Mouse (Mus musculus): ENCODE measurements around the gene Soat1. TPM values are rescaled to one million over a fixed set of nuclear protein-coding genes. Genes with fewer than 3 reads are reported as not detected.
A peak's percentile ranks its signal among the peaks of the same experiment; 100 is the strongest.
"Not testable (repeated sequence)": the region's sequence is repeated elsewhere in the genome, so short reads cannot be mapped to it uniquely, and the experiment has no call there.

Gene Soat1
- polyA plus RNA-seq (2012; rRNA removed), result 21.8 and 22.3 TPM in 2 replicates

DNA sequence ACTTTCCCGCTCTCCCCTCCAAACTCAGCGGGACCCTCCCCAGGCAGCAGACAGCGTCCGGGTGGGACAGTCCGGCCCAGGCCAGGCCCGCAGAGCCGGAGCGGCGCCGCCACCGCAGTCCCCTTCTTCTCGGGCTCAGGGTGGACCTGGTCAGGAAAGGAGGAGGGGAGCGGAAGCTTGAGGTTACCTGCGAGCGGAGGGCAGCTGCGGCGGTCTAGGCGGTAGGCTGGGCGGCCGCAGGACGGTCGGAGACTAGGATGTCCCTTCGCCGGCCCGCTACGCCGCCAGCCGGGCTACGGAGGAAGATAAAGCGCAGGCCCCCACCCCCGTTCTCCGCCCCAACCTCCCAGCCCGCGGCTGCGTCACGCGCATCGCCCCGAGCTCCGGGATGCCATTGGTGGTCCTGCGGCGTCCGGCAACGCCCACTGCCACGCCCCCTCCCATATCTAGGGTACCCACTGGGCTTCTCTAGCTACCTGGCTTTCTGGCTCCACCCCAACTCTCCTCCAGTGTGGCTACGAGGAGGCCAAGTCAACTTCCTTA is at the start of gene Soat1:
TSS of gene Soat1 (minus strand) at position 371 of the 543 bp plus-strand sequence.
- under 1% methylated on average over 44 of the region's 46 CpGs for WGBS
- DNase-seq, result peak; percentile 96
- no peak within 1 kb of the TSS for H3K27ac ChIP-seq (ENCODE audit: insufficient read depth, low read depth, low read length)
- no peak for TF ChIP-seq CTCF (conservative IDR thresholded peaks at IDR 0.05; ENCODE audit: insufficient read depth, insufficient read length, low read depth, low read length)
- no peak for TF ChIP-seq POLR2A (IDR thresholded peaks at IDR 0.05; ENCODE audit: low read depth, low read length)
- H3K27me3 ChIP-seq (replicated peaks; ENCODE audit: control insufficient read depth, insufficient read depth, low read length), result no peaks in the 10 kb centered on the region
- peak within 1 kb of the TSS; percentile 91 for H3K4me3 ChIP-seq (ENCODE audit: insufficient read depth, low read depth, low read length)
- 0 out of 2 replicates have a peak, but pooled peaks cover 3% of the 10 kb centered on the region for H3K4me1 ChIP-seq (ENCODE audit: control insufficient read depth, insufficient read depth, low read length)
- no peaks in the 10 kb centered on the region for H3K36me3 ChIP-seq (ENCODE audit: control insufficient read depth, insufficient read depth, low read length)

GRCm38 (mm10) chr1:156523842-156524241 is 49.7 kb upstream of the Soat1 start, which contains the start of gene Gm10031:
Gene Gm10031, plus strand, starts transcription at chr1:156524012.
- H3K4me1 ChIP-seq (ENCODE audit: control insufficient read depth, insufficient read depth, low read length); DNase-seq; H3K36me3 ChIP-seq (ENCODE audit: control insufficient read depth, insufficient read depth, low read length); H3K4me3 ChIP-seq (ENCODE audit: insufficient read depth, low read depth, low read length); H3K27ac ChIP-seq (ENCODE audit: insufficient read depth, low read depth, low read length); H3K27me3 ChIP-seq (replicated peaks; ENCODE audit: control insufficient read depth, insufficient read depth, low read length): not testable (repeated sequence)
- WGBS, result 94% methylated on average over 22 of the region's 22 CpGs

DNA sequence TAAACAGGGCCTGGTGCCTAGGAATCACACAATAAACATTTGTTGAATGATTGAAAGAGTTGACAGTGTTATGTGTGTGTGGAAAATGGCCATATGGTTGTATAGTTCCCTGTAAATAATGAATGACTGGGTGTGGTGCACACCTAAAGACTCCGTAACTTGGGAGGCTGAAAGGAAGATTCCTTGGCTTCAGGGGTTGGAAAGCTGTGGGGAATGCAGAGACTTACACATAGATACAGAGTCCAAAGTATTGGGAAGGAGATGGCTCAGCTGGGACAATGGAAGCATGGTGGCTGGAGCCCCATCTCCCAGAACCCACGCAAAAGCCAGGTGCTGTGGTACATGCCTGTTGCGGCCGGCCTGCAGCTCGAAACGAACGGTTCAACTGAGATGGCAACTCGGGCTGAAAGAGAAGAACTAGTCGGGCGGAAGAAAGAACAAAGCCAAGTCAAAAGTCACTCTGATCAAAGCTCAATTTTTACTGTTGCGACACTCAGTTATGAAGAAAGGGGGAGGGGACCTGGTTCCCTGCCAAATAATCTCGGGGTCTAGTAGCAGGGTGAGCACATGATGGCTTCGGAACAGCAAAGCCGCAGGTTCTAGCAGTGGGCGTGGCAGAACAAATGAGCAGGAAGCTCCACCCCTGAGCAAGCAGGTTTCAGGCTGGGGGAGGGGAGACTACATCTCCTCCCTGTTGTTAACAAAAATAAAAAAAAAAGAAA is 47.8 kb upstream of the Soat1 start:
- Histone ChIP-seq H3K36me3 (ENCODE audit: control insufficient read depth, insufficient read depth, low read length) (no peaks in the 10 kb centered on the region), H3K27me3 (replicated peaks; ENCODE audit: control insufficient read depth, insufficient read depth, low read length) (no peaks in the 10 kb centered on the region), H3K4me1 (ENCODE audit: control insufficient read depth, insufficient read depth, low read length) (peaks cover 6% of the 10 kb centered on the region; the same call in 1 of the 2 replicates), H3K27ac (ENCODE audit: insufficient read depth, low read depth, low read length) (peak overlapping the region; percentile 66), H3K4me3 (ENCODE audit: insufficient read depth, low read depth, low read length) (no peak overlapping the region; the same call in 1 of the 2 replicates)
- TF ChIP-seq CTCF (conservative IDR thresholded peaks at IDR 0.05; ENCODE audit: insufficient read depth, insufficient read length, low read depth, low read length) (no peak), POLR2A (IDR thresholded peaks at IDR 0.05; ENCODE audit: low read depth, low read length) (no peak)
- WGBS, result 15% methylated on average over 15 of the region's 15 CpGs
- peak; percentile 92 for DNase-seq

DNA sequence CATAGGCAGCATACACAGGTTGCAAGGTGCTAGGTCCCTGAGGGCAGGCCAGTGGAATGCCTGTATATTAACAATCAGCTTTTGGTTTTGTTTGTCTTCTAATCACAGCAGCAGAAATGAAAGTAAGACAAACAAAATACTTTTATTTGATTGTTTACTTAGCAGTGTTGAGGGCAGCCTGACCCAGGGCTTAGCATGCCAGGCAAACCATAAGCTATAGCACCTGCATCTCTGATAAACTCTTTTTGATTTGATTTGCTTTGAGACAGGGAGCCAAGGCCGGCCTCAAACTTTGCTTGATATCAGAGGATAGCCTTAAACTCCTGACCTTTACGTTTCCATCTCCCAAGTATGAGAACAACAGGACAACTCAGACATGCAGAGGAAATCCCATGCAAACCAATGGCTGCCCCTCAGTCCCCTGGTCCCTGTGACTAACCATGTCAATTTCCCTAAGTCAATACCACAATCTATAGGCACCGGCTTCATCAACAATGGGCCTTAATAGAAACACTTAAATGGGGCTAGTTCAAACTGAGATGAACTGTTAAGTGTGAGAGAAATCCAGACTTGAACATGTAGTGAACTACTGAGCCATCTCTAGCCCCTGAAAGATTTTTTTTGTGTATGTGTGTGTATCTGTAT is 46.1 kb upstream of the Soat1 start:
- H3K27me3 ChIP-seq (replicated peaks; ENCODE audit: control insufficient read depth, insufficient read depth, low read length), result no peaks in the 10 kb centered on the region
- no peak overlapping the region for H3K27ac ChIP-seq (ENCODE audit: insufficient read depth, low read depth, low read length)

GRCm38 (mm10) chr1:156507753-156508152 is 33.6 kb upstream of the Soat1 start:
- Histone ChIP-seq H3K4me1 (ENCODE audit: control insufficient read depth, insufficient read depth, low read length) (no peaks in the 10 kb centered on the region), H3K4me3 (ENCODE audit: insufficient read depth, low read depth, low read length) (no peak overlapping the region), H3K27ac (ENCODE audit: insufficient read depth, low read depth, low read length) (no peak overlapping the region), H3K27me3 (replicated peaks; ENCODE audit: control insufficient read depth, insufficient read depth, low read length) (no peaks in the 10 kb centered on the region), H3K36me3 (ENCODE audit: control insufficient read depth, insufficient read depth, low read length) (no peaks in the 10 kb centered on the region)
- 81% methylated on average over 3 of the region's 3 CpGs for WGBS
- TF ChIP-seq CTCF (conservative IDR thresholded peaks at IDR 0.05; ENCODE audit: insufficient read depth, insufficient read length, low read depth, low read length) (no peak), POLR2A (IDR thresholded peaks at IDR 0.05; ENCODE audit: low read depth, low read length) (no peak)
- no peak for DNase-seq

More for the DNA sequence above, 46.1 kb upstream of the Soat1 start:
- H3K36me3 ChIP-seq (ENCODE audit: control insufficient read depth, insufficient read depth, low read length), result no peaks in the 10 kb centered on the region
- TF ChIP-seq CTCF (conservative IDR thresholded peaks at IDR 0.05; ENCODE audit: insufficient read depth, insufficient read length, low read depth, low read length) (no peak), POLR2A (IDR thresholded peaks at IDR 0.05; ENCODE audit: low read depth, low read length) (no peak)
- peaks cover 6% of the 10 kb centered on the region; the same call in 1 of the 2 replicates for H3K4me1 ChIP-seq (ENCODE audit: control insufficient read depth, insufficient read depth, low read length)
- H3K4me3 ChIP-seq (ENCODE audit: insufficient read depth, low read depth, low read length), result no peak overlapping the region
- no peak for DNase-seq
- WGBS, result 89% methylated on average over 3 of the region's 3 CpGs

- Histone ChIP-seq H3K4me1 (ENCODE audit: control insufficient read depth, insufficient read depth, low read length) (no peaks in the 10 kb centered on the region), H3K4me3 (ENCODE audit: insufficient read depth, low read depth, low read length) (no peak overlapping the region), H3K36me3 (ENCODE audit: control insufficient read depth, insufficient read depth, low read length) (no peaks in the 10 kb centered on the region), H3K27me3 (replicated peaks; ENCODE audit: control insufficient read depth, insufficient read depth, low read length) (no peaks in the 10 kb centered on the region), H3K27ac (ENCODE audit: insufficient read depth, low read depth, low read length) (no peak overlapping the region)
- 70% methylated on average over 2 of the region's 2 CpGs for WGBS
- DNase-seq, result no peak
- no peak for TF ChIP-seq POLR2A (IDR thresholded peaks at IDR 0.05; ENCODE audit: low read depth, low read length)
- TF ChIP-seq CTCF (conservative IDR thresholded peaks at IDR 0.05; ENCODE audit: insufficient read depth, insufficient read length, low read depth, low read length), result no peak
Measured at GRCm38 (mm10) chr1:156505901-156506300, 31.8 kb upstream of the Soat1 start.

DNA sequence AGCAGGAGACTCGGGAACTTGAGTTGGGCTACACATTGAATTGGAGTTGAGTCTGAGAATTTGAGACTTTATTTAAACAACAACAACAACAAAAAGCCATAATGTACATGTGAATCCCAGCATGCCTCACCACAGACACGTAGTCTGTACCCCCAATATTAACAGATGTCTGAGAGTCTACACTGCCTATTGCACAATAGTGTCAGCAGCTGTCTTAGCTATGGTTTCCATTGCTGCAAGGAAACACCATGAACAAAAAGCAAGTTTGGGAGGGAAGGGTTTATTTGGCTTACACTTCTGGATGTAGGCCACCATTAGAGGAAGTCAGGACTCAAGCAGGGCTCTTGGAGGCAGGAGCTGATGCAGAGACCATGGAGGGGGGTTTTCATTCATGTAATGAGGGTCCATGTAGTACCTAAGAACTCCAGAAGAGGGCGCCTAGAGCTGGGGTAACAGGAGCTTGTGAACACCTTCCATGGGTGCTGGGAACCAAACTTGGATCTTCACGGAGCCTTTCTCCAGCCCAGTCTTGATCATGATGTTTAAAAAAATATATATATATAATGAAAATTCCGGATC is 30.9 kb upstream of the Soat1 start:
- no peak overlapping the region for H3K4me3 ChIP-seq (ENCODE audit: insufficient read depth, low read depth, low read length)
- no peak overlapping the region for H3K27ac ChIP-seq (ENCODE audit: insufficient read depth, low read depth, low read length)
- 83% methylated on average over 5 of the region's 5 CpGs for WGBS
- no peaks in the 10 kb centered on the region for H3K27me3 ChIP-seq (replicated peaks; ENCODE audit: control insufficient read depth, insufficient read depth, low read length)
- DNase-seq, result no peak
- H3K4me1 ChIP-seq (ENCODE audit: control insufficient read depth, insufficient read depth, low read length), result no peaks in the 10 kb centered on the region
- TF ChIP-seq CTCF (conservative IDR thresholded peaks at IDR 0.05; ENCODE audit: insufficient read depth, insufficient read length, low read depth, low read length) (no peak), POLR2A (IDR thresholded peaks at IDR 0.05; ENCODE audit: low read depth, low read length) (no peak)
- no peaks in the 10 kb centered on the region for H3K36me3 ChIP-seq (ENCODE audit: control insufficient read depth, insufficient read depth, low read length)
